Mouse (Mus musculus) midbrain, embryonic 16.5 days (tissue): Measurements from ENCODE around the gene Vax1. TPM values are rescaled to one million over a fixed set of nuclear protein-coding genes. Genes with fewer than 3 reads are reported as not detected.

Experiments used
- ATAC-seq: fragments of 200-750 bp; cut with Nextera tagmentation; 2 replicates; pipeline ENCODE4 v1.8.0; 2017; ENCODE audit warnings: moderate TSS enrichment
- H3K27ac ChIP-seq: fragments of 300-500 bp; sonication (generic); 2 replicates; pipeline ENCODE4 v1.5.1; 2014; ENCODE audit warnings: mild to moderate bottlenecking, low read length, mixed read lengths
- H3K27me3 ChIP-seq: fragments of 300-500 bp; sonication (generic); 2 replicates; pipeline ENCODE4 v1.6.1; 2014; ENCODE audit warnings: low read depth, low read length, mixed read lengths; ENCODE audit not compliant: control insufficient read depth, insufficient read depth
- H3K36me3 ChIP-seq: fragments of 300-500 bp; sonication (generic); 2 replicates; pipeline ENCODE4 v1.6.1; 2014; ENCODE audit warnings: mild to moderate bottlenecking, low read length, moderate library complexity, mixed read lengths; ENCODE audit not compliant: control insufficient read depth, insufficient read depth
- H3K4me1 ChIP-seq: fragments of 300-500 bp; sonication (generic); 2 replicates; pipeline ENCODE4 v1.6.1; 2014; ENCODE audit warnings: mild to moderate bottlenecking, low read length, mixed read lengths; ENCODE audit not compliant: control insufficient read depth, insufficient read depth
- H3K4me2 ChIP-seq: fragments of 300-500 bp; sonication (generic); 2 replicates; pipeline ENCODE4 v1.6.1; 2014; ENCODE audit warnings: mild to moderate bottlenecking, low read length, mixed read lengths
- H3K4me3 ChIP-seq: fragments of 300-500 bp; sonication (generic); 2 replicates; pipeline ENCODE4 v1.5.1; 2014; ENCODE audit warnings: low read depth, mild to moderate bottlenecking, low read length, moderate library complexity, mixed read lengths
- H3K9ac ChIP-seq: fragments of 300-500 bp; sonication (generic); 2 replicates; pipeline ENCODE4 v1.6.1; 2014; ENCODE audit warnings: low read depth, low read length, mixed read lengths
- H3K9me3 ChIP-seq: fragments of 300-500 bp; sonication (generic); replicated peaks from 2 replicates; pipeline ENCODE4 v1.6.1; 2014; ENCODE audit warnings: mild to moderate bottlenecking, low read length, mixed read lengths; ENCODE audit not compliant: control insufficient read depth, poor library complexity, severe bottlenecking
- WGBS: fragments of 180-500 bp; shearing (Covaris S2); extraction: QIAGEN DNeasy Blood & Tissue Kit; methylation state at CpG from one replicate; pipeline ENCODE4 v1.1.7; 2014; 5-methylcytosine and 5-hydroxymethylcytosine counted together
- polyA plus RNA-seq: library from polyadenylated mRNA; unstranded; fragments of >200 nt; fragmentation: Nextera tagmentation; extraction: Ambion mirVana; gene quantifications from 2 replicates; pipeline ENCODE4 v1.2.1, GENCODE M21; 2015

Gene Vax1
- polyA plus RNA-seq, 1 experiment from 2014 or later: 0.36 TPM

- Histone ChIP-seq H3K27me3 (peaks cover 46% of the 10 kb centered on the region), H3K4me3 (peak overlapping the region; percentile 33), H3K9ac (peak overlapping the region; percentile 43), H3K4me2 (peak overlapping the region; percentile 61), H3K36me3 (no peaks in the 10 kb centered on the region), H3K4me1 (peaks cover 14% of the 10 kb centered on the region), H3K9me3 (no peaks in the 10 kb centered on the region), H3K27ac (peak overlapping the region; percentile 7; the same call in 1 of the 2 replicates)
- under 1% methylated on average over 55 of the region's 55 CpGs for WGBS
- peak; percentile 43 for ATAC-seq
Observed at GRCm38 (mm10) chr19:59166311-59166761, 3.5 kb downstream of the Vax1 start.

- Histone ChIP-seq H3K9me3 (no peaks in the 10 kb centered on the region), H3K36me3 (no peaks in the 10 kb centered on the region), H3K27me3 (peaks cover 54% of the 10 kb centered on the region), H3K27ac (no peak overlapping the region), H3K4me1 (peaks cover 14% of the 10 kb centered on the region), H3K9ac (no peak overlapping the region), H3K4me3 (no peak overlapping the region), H3K4me2 (no peak overlapping the region)
- no peak for ATAC-seq
- 5% methylated on average over 7 of the region's 7 CpGs for WGBS
Observed at GRCm38 (mm10) chr19:59165577-59165976, 4.3 kb downstream of the Vax1 start.

- ATAC-seq: no peak
- H3K4me3 ChIP-seq: no peak overlapping the region
- H3K4me2 ChIP-seq: no peak overlapping the region
- H3K4me1 ChIP-seq: peaks cover 12% of the 10 kb centered on the region
- WGBS: 8% methylated on average over 16 of the region's 16 CpGs
- H3K36me3 ChIP-seq: no peaks in the 10 kb centered on the region
- H3K27me3 ChIP-seq: peaks cover 54% of the 10 kb centered on the region
- H3K9ac ChIP-seq: no peak overlapping the region
- H3K27ac ChIP-seq: no peak overlapping the region
- H3K9me3 ChIP-seq: no peaks in the 10 kb centered on the region
Observed at GRCm38 (mm10) chr19:59164896-59165560, 4.8 kb downstream of the Vax1 start.

GRCm38 (mm10) chr19:59164111-59164510 lies 5.7 kb downstream of the Vax1 start:
- 0% methylated on average over 1 of the region's 1 CpGs for WGBS
- H3K9ac ChIP-seq: no peak overlapping the region

GRCm38 (mm10) chr19:59156702-59157101 lies 13.2 kb downstream of the Vax1 start:
- Histone ChIP-seq H3K9ac (no peak overlapping the region), H3K4me1 (no peaks in the 10 kb centered on the region), H3K9me3 (no peaks in the 10 kb centered on the region), H3K27ac (no peak overlapping the region), H3K4me3 (no peak overlapping the region), H3K4me2 (no peak overlapping the region), H3K27me3 (peaks cover 17% of the 10 kb centered on the region), H3K36me3 (no peaks in the 10 kb centered on the region)
- ATAC-seq: no peak
- 86% methylated on average over 4 of the region's 4 CpGs for WGBS

More at GRCm38 (mm10) chr19:59164111-59164510, 5.7 kb downstream of the Vax1 start:
- no peak for ATAC-seq
- Histone ChIP-seq H3K4me1 (peaks cover 6% of the 10 kb centered on the region), H3K9me3 (no peaks in the 10 kb centered on the region), H3K27me3 (peaks cover 57% of the 10 kb centered on the region), H3K36me3 (no peaks in the 10 kb centered on the region), H3K4me2 (no peak overlapping the region), H3K4me3 (no peak overlapping the region), H3K27ac (no peak overlapping the region)

- no peaks in the 10 kb centered on the region for H3K36me3 ChIP-seq
- H3K27ac ChIP-seq: no peak overlapping the region
Observed at GRCm38 (mm10) chr19:59154171-59154570, 15.7 kb downstream of the Vax1 start.

GRCm38 (mm10) chr19:59145492-59146140 lies 24.2 kb downstream of the Vax1 start:
- peak overlapping the region; percentile 25; the same call in 1 of the 2 replicates for H3K4me2 ChIP-seq
- H3K9me3 ChIP-seq: no peaks in the 10 kb centered on the region
- H3K4me1 ChIP-seq: peaks cover 16% of the 10 kb centered on the region
- no peaks in the 10 kb centered on the region for H3K36me3 ChIP-seq
- H3K27ac ChIP-seq: peak overlapping the region; percentile 50
- H3K27me3 ChIP-seq: no peaks in the 10 kb centered on the region
- 32% methylated on average over 9 of the region's 9 CpGs for WGBS
- ATAC-seq: peak; percentile 95
- no peak overlapping the region for H3K9ac ChIP-seq
- no peak overlapping the region for H3K4me3 ChIP-seq

More at GRCm38 (mm10) chr19:59154171-59154570, 15.7 kb downstream of the Vax1 start:
- H3K4me3 ChIP-seq: no peak overlapping the region
- no peaks in the 10 kb centered on the region for H3K9me3 ChIP-seq
- no peak overlapping the region for H3K4me2 ChIP-seq
- no peaks in the 10 kb centered on the region for H3K4me1 ChIP-seq
- peaks cover 3% of the 10 kb centered on the region for H3K27me3 ChIP-seq
- ATAC-seq: no peak
- no peak overlapping the region for H3K9ac ChIP-seq
- 90% methylated on average over 2 of the region's 2 CpGs for WGBS

GRCm38 (mm10) chr19:59145064-59145463 lies 24.8 kb downstream of the Vax1 start:
- H3K36me3 ChIP-seq: no peaks in the 10 kb centered on the region
- peaks cover 16% of the 10 kb centered on the region for H3K4me1 ChIP-seq
- no peak overlapping the region for H3K27ac ChIP-seq
- H3K4me3 ChIP-seq: no peak overlapping the region
- no peak overlapping the region for H3K9ac ChIP-seq
- H3K27me3 ChIP-seq: no peaks in the 10 kb centered on the region
- WGBS: 48% methylated on average over 6 of the region's 6 CpGs
- H3K9me3 ChIP-seq: no peaks in the 10 kb centered on the region
- ATAC-seq: no peak
- H3K4me2 ChIP-seq: no peak overlapping the region

GRCm38 (mm10) chr19:59142206-59142605 lies 27.6 kb downstream of the Vax1 start:
- Histone ChIP-seq H3K27me3 (no peaks in the 10 kb centered on the region), H3K36me3 (no peaks in the 10 kb centered on the region), H3K4me2 (no peak overlapping the region), H3K27ac (no peak overlapping the region), H3K4me3 (no peak overlapping the region), H3K4me1 (peaks cover 16% of the 10 kb centered on the region), H3K9ac (no peak overlapping the region), H3K9me3 (no peaks in the 10 kb centered on the region)
- WGBS: 61% methylated on average over 4 of the region's 4 CpGs
- no peak for ATAC-seq
